Mouse (Mus musculus) gonadal fat pad, adult 2 months (tissue): ENCODE results near the gene Opa3. TPM values are rescaled to one million over a fixed set of nuclear protein-coding genes. Genes with fewer than 3 reads are reported as not detected.

Source experiments
- polyA plus RNA-seq: library from polyadenylated mRNA; depleted of rRNA; stranded (reverse); fragments of >200 nt; gene quantifications from 2 replicates; pipeline ENCODE4 v1.2.3, GENCODE M21; 2012; rRNA removed

Opa3 gene
- polyA plus RNA-seq, 1 experiment = 38.1 TPM

Other genes with a start within 250 kb of the Opa3 start
- gene Nanos2, start 240.9 kb upstream of the Opa3 start, polyA plus RNA-seq = not detected in 2 replicates
- 3.4 and 5.6 TPM in 2 replicates for gene Mypop, start 237.1 kb upstream of the Opa3 start, polyA plus RNA-seq
- gene Irf2bp1, start 224.3 kb upstream of the Opa3 start, polyA plus RNA-seq = 19.4 and 26.1 TPM in 2 replicates
- 0.07 and 0.09 TPM in 2 replicates for gene Foxa3, start 204.8 kb upstream of the Opa3 start, polyA plus RNA-seq
- 65.9 and 73.5 TPM in 2 replicates for gene Sympk, start 204.0 kb upstream of the Opa3 start, polyA plus RNA-seq
- 0.38 and 0.76 TPM in 2 replicates for gene Rsph6a, start 173.6 kb upstream of the Opa3 start, polyA plus RNA-seq
- gene Dmwd, start 152.1 kb upstream of the Opa3 start, polyA plus RNA-seq = 52.6 and 61.1 TPM in 2 replicates
- gene Dmpk, start 144.5 kb upstream of the Opa3 start, polyA plus RNA-seq = 234 and 248 TPM in 2 replicates
- gene Six5, start 133.7 kb upstream of the Opa3 start, polyA plus RNA-seq = 33.2 and 35.6 TPM in 2 replicates
- gene Gm4969, start 110.0 kb upstream of the Opa3 start, polyA plus RNA-seq = 0.13 and 0.19 TPM in 2 replicates
- gene Fbxo46, start 108.5 kb upstream of the Opa3 start, polyA plus RNA-seq = 7.9 and 9.3 TPM in 2 replicates
- 14.9 and 19.4 TPM in 2 replicates for gene Qpctl, start 79.0 kb upstream of the Opa3 start, polyA plus RNA-seq
- 30.6 and 37.8 TPM in 2 replicates for gene Snrpd2, start 78.6 kb upstream of the Opa3 start, polyA plus RNA-seq
- 2.6 and 3.9 TPM in 2 replicates for gene Gipr, start 62.2 kb upstream of the Opa3 start, polyA plus RNA-seq
- 47.5 and 48.5 TPM in 2 replicates for gene Eml2, start 51.9 kb upstream of the Opa3 start, polyA plus RNA-seq
- gene Gpr4, start 15.8 kb upstream of the Opa3 start, polyA plus RNA-seq = 13.3 and 15.3 TPM in 2 replicates
- gene Vasp, start 43.5 kb downstream of the Opa3 start, polyA plus RNA-seq = 61.0 and 82.5 TPM in 2 replicates
- gene Ppm1n, start 51.7 kb downstream of the Opa3 start, polyA plus RNA-seq = not detected in 2 replicates
- gene Rtn2, start 54.3 kb downstream of the Opa3 start, polyA plus RNA-seq = 30.6 and 59.5 TPM in 2 replicates
- gene Fosb, start 81.7 kb downstream of the Opa3 start, polyA plus RNA-seq = 0.89 and 1.1 TPM in 2 replicates
- gene Ercc1, start 116.4 kb downstream of the Opa3 start, polyA plus RNA-seq = 49.0 and 57.8 TPM in 2 replicates
- 4.5 and 5.3 TPM in 2 replicates for gene Cd3eap, start 131.1 kb downstream of the Opa3 start, polyA plus RNA-seq
- gene Ppp1r13l, start 131.4 kb downstream of the Opa3 start, polyA plus RNA-seq = 13.3 and 14.8 TPM in 2 replicates
- 32.0 and 47.0 TPM in 2 replicates for gene Ercc2, start 153.7 kb downstream of the Opa3 start, polyA plus RNA-seq
- gene Klc3, start 175.8 kb downstream of the Opa3 start, polyA plus RNA-seq = 20.9 and 27.8 TPM in 2 replicates
- 37.3 and 62.7 TPM in 2 replicates for gene Ckm, start 176.4 kb downstream of the Opa3 start, polyA plus RNA-seq
- gene Mark4, start 230.5 kb downstream of the Opa3 start, polyA plus RNA-seq = 12.1 and 12.3 TPM in 2 replicates
- 5.1 and 5.3 TPM in 2 replicates for gene Exoc3l2, start 235.0 kb downstream of the Opa3 start, polyA plus RNA-seq